Mouse (Mus musculus) myocyte (in vitro differentiated cells): ENCODE data around the gene Atxn2.

Experiments used
- E2F4 ChIP-seq: IDR thresholded peaks from one replicate; pipeline ENCODE4 v1.6.1; 2011; ENCODE audit warnings: mild to moderate bottlenecking, control low read depth, moderate library complexity; ENCODE audit not compliant: insufficient read depth
- MAX ChIP-seq: IDR thresholded peaks from one replicate; pipeline ENCODE4 v1.6.1; 2011; ENCODE audit warnings: low read depth, mild to moderate bottlenecking, control low read depth
- MYOD1 ChIP-seq, 3 experiments: IDR thresholded peaks; one replicate each; pipeline ENCODE4 v1.6.1; 2011; ENCODE audit warnings: control low read depth in 2 of 3, low read depth in 2 of 3, mild to moderate bottlenecking in 2 of 3, moderate library complexity in 1 of 3; ENCODE audit not compliant: insufficient read length in 2 of 3, control insufficient read depth in 1 of 3
- MYOG ChIP-seq, 3 experiments: IDR thresholded peaks; one replicate each; pipeline ENCODE4 v1.6.1; 2011; ENCODE audit warnings: control low read depth in 2 of 3, low read depth in 2 of 3, mild to moderate bottlenecking in 2 of 3; ENCODE audit not compliant: insufficient read length in 2 of 3, control insufficient read depth in 1 of 3, insufficient read depth in 1 of 3
- POLR2A ChIP-seq: IDR thresholded peaks from one replicate; pipeline ENCODE4 v1.6.1; 2011; ENCODE audit warnings: low read depth, mild to moderate bottlenecking, control low read depth, moderate library complexity; ENCODE audit not compliant: insufficient read length
- POLR2AphosphoS2 ChIP-seq: IDR thresholded peaks from one replicate; pipeline ENCODE4 v1.6.1; 2011; ENCODE audit warnings: low read depth, control low read depth; ENCODE audit not compliant: insufficient read length
- SRF ChIP-seq: IDR thresholded peaks from one replicate; pipeline ENCODE4 v1.6.1; 2011; ENCODE audit warnings: low read depth; ENCODE audit not compliant: control insufficient read depth, insufficient read length
- TCF12 ChIP-seq: IDR thresholded peaks from one replicate; pipeline ENCODE4 v1.6.1; 2011; ENCODE audit warnings: mild to moderate bottlenecking, control low read depth; ENCODE audit not compliant: poor library complexity, insufficient read depth, severe bottlenecking
- USF1 ChIP-seq: IDR thresholded peaks from one replicate; pipeline ENCODE4 v1.6.1; 2011; ENCODE audit warnings: low read depth, mild to moderate bottlenecking, control low read depth, moderate library complexity

GRCm38 (mm10) chr5:121704512-121705248 is 6.5 kb upstream of the Atxn2 start:
- no peak for TF ChIP-seq MYOG (IDR thresholded peaks at IDR 0.05; ENCODE audit: control insufficient read depth in 1 of 3, insufficient read depth in 1 of 3, insufficient read length in 2 of 3, low read depth in 2 of 3)
- no peak for TF ChIP-seq POLR2A
- no peak for TF ChIP-seq MAX
- TF ChIP-seq TCF12: no peak
- TF ChIP-seq USF1: peak; percentile 82
- TF ChIP-seq POLR2AphosphoS2: no peak
- TF ChIP-seq SRF: no peak
- no peak for TF ChIP-seq E2F4
- TF ChIP-seq MYOD1 (IDR thresholded peaks at IDR 0.05; ENCODE audit: control insufficient read depth in 1 of 3, insufficient read length in 2 of 3, low read depth in 2 of 3): no peak
